Mouse (Mus musculus) embryonic facial prominence, embryonic 15.5 days (tissue): Measurements from ENCODE around the gene 4930503E14Rik. TPM values are rescaled to one million over a fixed set of nuclear protein-coding genes. Genes with fewer than 3 reads are reported as not detected.
"Not testable (repeated sequence)": the region's sequence is repeated elsewhere in the genome, so short reads cannot be mapped to it uniquely, and the experiment has no call there.

Experiments
- ATAC-seq: fragments of 200-750 bp; cut with Nextera tagmentation; 2 replicates; pipeline ENCODE4 v1.8.0; 2017; ENCODE audit warnings: low read depth, moderate TSS enrichment; ENCODE audit not compliant: insufficient number of reproducible peaks, low FRiP score, low TSS enrichment
- H3K27ac ChIP-seq: fragments of 300-500 bp; sonication (generic); replicated peaks from 2 replicates; pipeline ENCODE4 v1.5.1; 2015; ENCODE audit warnings: mild to moderate bottlenecking, inconsistent platforms
- H3K27me3 ChIP-seq: fragments of 300-500 bp; sonication (generic); 2 replicates; pipeline ENCODE4 v1.6.1; 2015; ENCODE audit warnings: inconsistent platforms
- H3K36me3 ChIP-seq: fragments of 300-500 bp; sonication (generic); 2 replicates; pipeline ENCODE4 v1.6.1; 2015; ENCODE audit warnings: mild to moderate bottlenecking, inconsistent platforms
- H3K4me1 ChIP-seq: fragments of 300-500 bp; sonication (generic); 2 replicates; pipeline ENCODE4 v1.6.1; 2015; ENCODE audit warnings: inconsistent platforms
- H3K4me2 ChIP-seq: fragments of 300-500 bp; sonication (generic); replicated peaks from 2 replicates; pipeline ENCODE4 v1.6.1; 2015; ENCODE audit warnings: mild to moderate bottlenecking, inconsistent platforms
- H3K4me3 ChIP-seq: fragments of 300-500 bp; sonication (generic); replicated peaks from 2 replicates; pipeline ENCODE4 v1.5.1; 2015; ENCODE audit warnings: mild to moderate bottlenecking, inconsistent platforms
- H3K9ac ChIP-seq: fragments of 300-500 bp; sonication (generic); 2 replicates; pipeline ENCODE4 v1.6.1; 2015; ENCODE audit warnings: inconsistent platforms
- H3K9me3 ChIP-seq: fragments of 300-500 bp; sonication (generic); replicated peaks from 2 replicates; pipeline ENCODE4 v1.6.1; 2016; ENCODE audit warnings: inconsistent platforms
- WGBS: fragments of 180-500 bp; shearing (Covaris S2); methylation state at CpG from one replicate; pipeline ENCODE4 v1.1.7; 2015; 5-methylcytosine and 5-hydroxymethylcytosine counted together
- polyA plus RNA-seq: library from polyadenylated mRNA; unstranded; fragments of >200 nt; fragmentation: Nextera tagmentation; extraction: Ambion mirVana; gene quantifications from 2 replicates; pipeline ENCODE4 v1.2.1, GENCODE M21; 2015

4930503E14Rik gene
- polyA plus RNA-seq: not detected in 2 replicates

DNA sequence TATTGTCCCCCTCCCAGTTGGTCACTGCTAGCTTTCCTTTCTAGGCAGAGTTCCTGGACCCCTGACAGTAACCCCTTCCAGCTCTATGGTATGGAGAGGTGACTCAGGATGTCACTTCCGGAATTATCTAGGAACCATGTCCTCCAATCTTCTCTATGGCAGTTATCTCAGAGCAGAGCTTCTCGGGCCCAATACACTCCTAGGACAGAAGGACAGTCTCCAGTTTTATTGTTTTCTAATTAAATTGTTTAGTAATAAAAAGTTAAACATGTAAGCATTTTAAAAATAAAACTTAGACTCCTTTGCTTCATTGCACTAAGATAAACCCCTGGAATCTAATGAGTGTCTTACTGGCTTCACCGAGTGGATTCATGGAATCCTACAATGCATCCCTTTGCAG is at the start of gene 4930503E14Rik:
TSS of gene 4930503E14Rik (minus strand) at position 101 of the 400 bp plus-strand sequence.
- H3K4me3 ChIP-seq, H3K9me3 ChIP-seq, H3K27me3 ChIP-seq, ATAC-seq, H3K9ac ChIP-seq, H3K27ac ChIP-seq, H3K4me2 ChIP-seq, H3K36me3 ChIP-seq, H3K4me1 ChIP-seq: not testable (repeated sequence)
- 87% methylated on average over 3 of the region's 3 CpGs for WGBS

GRCm38 (mm10) chr14:44248039-44248438 is 35.0 kb upstream of the 4930503E14Rik start:
- Histone ChIP-seq H3K4me3 (no peak overlapping the region), H3K9me3 (no peaks in the 10 kb centered on the region), H3K27ac (no peak overlapping the region), H3K4me1 (no peaks in the 10 kb centered on the region), H3K4me2 (no peak overlapping the region), H3K36me3 (no peaks in the 10 kb centered on the region), H3K27me3 (no peaks in the 10 kb centered on the region), H3K9ac (no peak overlapping the region)
- no peak for ATAC-seq
- 93% methylated on average over 16 of the region's 16 CpGs for WGBS

DNA sequence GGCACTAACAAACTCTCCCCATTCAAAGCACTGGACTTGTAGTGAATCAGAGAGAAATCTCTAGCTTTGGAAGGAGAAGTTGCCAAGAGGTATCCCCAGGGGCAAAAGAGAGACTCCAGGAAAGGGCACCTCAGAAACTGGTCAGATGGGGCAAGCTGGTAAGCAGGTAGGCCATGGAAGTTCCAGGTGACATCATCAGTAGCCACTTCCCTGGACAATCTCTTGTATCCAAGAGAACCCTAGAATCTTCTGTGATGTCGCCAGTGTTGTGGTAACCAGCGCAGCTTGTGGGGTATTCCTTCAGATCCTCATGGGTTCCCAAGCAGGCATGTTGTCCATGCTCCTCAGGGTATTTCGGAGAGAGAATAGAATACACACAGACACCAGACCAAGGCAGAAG is 15.7 kb downstream of the 4930503E14Rik start, which contains the start of gene Gm8212:
TSS of gene Gm8212 (plus strand) at position 301 of the 400 bp plus-strand sequence.
- ATAC-seq, H3K27me3 ChIP-seq, H3K36me3 ChIP-seq, H3K4me1 ChIP-seq, H3K27ac ChIP-seq, H3K4me2 ChIP-seq, H3K9ac ChIP-seq, H3K9me3 ChIP-seq, H3K4me3 ChIP-seq: not testable (repeated sequence)
- WGBS: 63% methylated on average over 2 of the region's 3 CpGs

DNA sequence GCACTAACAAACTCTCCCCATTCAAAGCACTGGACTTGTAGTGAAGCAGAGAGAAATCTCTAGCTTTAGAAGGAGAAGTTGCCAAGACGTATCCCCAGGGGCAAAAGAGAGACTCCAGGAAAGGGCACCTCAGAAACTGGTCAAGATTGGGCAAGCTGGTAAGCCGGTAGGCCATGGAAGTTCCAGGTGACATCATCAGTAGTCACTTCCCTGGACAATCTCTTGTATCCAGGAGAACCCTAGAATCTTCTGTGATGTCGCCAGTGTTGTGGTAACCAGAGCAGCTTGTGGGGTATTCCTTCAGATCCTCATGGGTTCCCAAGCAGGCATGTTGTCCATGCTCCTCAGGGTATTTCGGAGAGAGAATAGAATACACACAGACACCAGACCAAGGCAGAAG is 89.5 kb downstream of the 4930503E14Rik start, which contains the start of gene Gm3327:
TSS of gene Gm3327 (plus strand) at position 301 of the 400 bp plus-strand sequence.
- ATAC-seq, H3K36me3 ChIP-seq: not testable (repeated sequence)
- 91% methylated on average over 4 of the region's 4 CpGs for WGBS

More for the DNA sequence above, 89.5 kb downstream of the 4930503E14Rik start, which contains the start of gene Gm3327:
- not testable (repeated sequence) for H3K4me2 ChIP-seq, H3K4me1 ChIP-seq, H3K27me3 ChIP-seq, H3K9ac ChIP-seq, H3K9me3 ChIP-seq, H3K4me3 ChIP-seq, H3K27ac ChIP-seq

Other genes starting within 250 kb of the 4930503E14Rik start
- gene Ang6, start 211.0 kb downstream of the 4930503E14Rik start, polyA plus RNA-seq: not detected in 2 replicates
- gene Ear2, start 110.6 kb downstream of the 4930503E14Rik start, polyA plus RNA-seq: 0.25 and 0.48 TPM in 2 replicates
- not detected in 2 replicates for gene Gm3327, start 89.4 kb downstream of the 4930503E14Rik start, polyA plus RNA-seq
- not detected in 2 replicates for gene Gm8212, start 15.6 kb downstream of the 4930503E14Rik start, polyA plus RNA-seq
- not detected in 2 replicates for gene Gm8220, start 72.3 kb upstream of the 4930503E14Rik start, polyA plus RNA-seq
- gene Gm5930, start 125.3 kb upstream of the 4930503E14Rik start, polyA plus RNA-seq: not detected in 2 replicates
- gene Gm8229, start 152.1 kb upstream of the 4930503E14Rik start, polyA plus RNA-seq: not detected in 2 replicates
- not detected in 2 replicates for gene Gm3371, start 197.4 kb upstream of the 4930503E14Rik start, polyA plus RNA-seq
- gene Gm8232, start 220.4 kb upstream of the 4930503E14Rik start, polyA plus RNA-seq: not detected in 2 replicates